In the genomic region with DNA sequence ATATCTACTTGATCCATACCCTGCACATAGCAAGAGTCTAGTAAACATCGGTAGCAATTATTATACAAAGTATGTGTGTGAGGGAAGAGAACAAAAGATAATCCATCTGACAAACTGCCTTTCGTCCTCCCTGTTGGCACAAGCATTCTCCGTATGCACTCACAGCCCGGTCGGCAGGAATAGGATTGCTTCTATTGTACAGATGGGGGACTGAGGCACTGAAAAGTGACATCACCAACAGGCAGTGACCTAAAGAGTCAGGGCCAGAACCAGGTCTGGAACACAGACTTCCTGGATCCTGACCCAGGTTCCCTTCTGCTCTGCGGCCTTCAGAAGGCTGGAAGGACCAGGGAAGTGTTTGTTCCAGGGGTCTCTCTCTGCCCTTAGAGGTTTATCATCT, we compare ENCODE assay signal across 17 mouse cellular contexts.
DNase-seq lines count a peak whose midpoint lies in the region; TF ChIP-seq lines count a peak whose summit lies in the region.
"Had no signal": no experiment of that assay in that cellular context is flagged by ENCODE, and none has a peak within 500 bp of the region (broad histone marks: within the 10 kb centered on the region; RNA-seq: fewer than 3 reads in every experiment).

No protein-coding gene starts in this region.

- H3K27me3 ChIP-seq in heart, embryonic 10.5 days (ENCODE audit: insufficient read depth, poor library complexity, severe bottlenecking): peaks cover 5% of the 10 kb centered on the region

- no peak overlapping the region for H3K4me3 ChIP-seq in heart, embryonic 10.5 days
- no peak overlapping the region for H3K4me3 ChIP-seq in layer of hippocampus, adult 2 months

- 82% methylated on average over 6 of the region's 6 CpGs for WGBS in heart, embryonic 10.5 days

- DNase-seq in heart, adult 11 months: peak; percentile 81
- no peak for DNase-seq in heart, embryonic 10.5 days (ENCODE audit: low spot score)
- no peak for DNase-seq in layer of hippocampus, adult 2 months (ENCODE audit: low spot score in 2 of 2)
- no peak for DNase-seq in layer of hippocampus, adult 8-10 months (ENCODE audit: low spot score in 2 of 2)
- peak; percentile 19 to 51 for DNase-seq in layer of hippocampus, postnatal 14 days (ENCODE audit: low spot score in 2 of 2)
- no peak for DNase-seq in layer of hippocampus, adult 9-10 months (ENCODE audit: low spot score)
- DNase-seq: adrenal gland, adult 2 months; adrenal gland, adult 8-10 months; adrenal gland, postnatal 10 days; adrenal gland, postnatal 14 days; adrenal gland, postnatal 25 days; adrenal gland, postnatal 36 days; B cell, adult 2 months; cerebellum, adult 11 months; cerebellum, adult 11-12 months; cerebellum, adult 18-20 months had no signal

- TF ChIP-seq CTCF in layer of hippocampus, adult 2 months (conservative IDR thresholded peaks at IDR 0.05): no peak

- no peaks in the 10 kb centered on the region for H3K9me3 ChIP-seq in heart, embryonic 10.5 days

- no peaks in the 10 kb centered on the region for H3K36me3 ChIP-seq in heart, embryonic 10.5 days
- H3K36me3 ChIP-seq: G1E had no signal

- peaks cover 3% of the 10 kb centered on the region; the same call in 1 of the 2 replicates for H3K4me1 ChIP-seq in heart, embryonic 10.5 days

- no peak overlapping the region for H3K27ac ChIP-seq in heart, embryonic 10.5 days
- H3K27ac ChIP-seq in layer of hippocampus, adult 2 months: peak overlapping the region; percentile 53; the same call in 1 of the 2 replicates

Comparison
In these comparisons a context has a peak if more than half of its experiments do, and no peak if none do; other contexts are left out.
1. DNase-seq: peak in heart, adult 11 months (single experiment) and layer of hippocampus, postnatal 14 days (2 of 2); none in heart, embryonic 10.5 days (single experiment), layer of hippocampus, adult 2 months (0 of 2), layer of hippocampus, adult 8-10 months (0 of 2) and layer of hippocampus, adult 9-10 months (single experiment).